Mouse (Mus musculus): ENCODE data around the gene Eya3. TPM values are rescaled to one million over a fixed set of nuclear protein-coding genes. Genes with fewer than 3 reads are reported as not detected.
A peak's percentile ranks its signal among the peaks of the same experiment; 100 is the strongest.

The Eya3 gene
- polyA plus RNA-seq, 1 experiment = 42.5 TPM

DNA sequence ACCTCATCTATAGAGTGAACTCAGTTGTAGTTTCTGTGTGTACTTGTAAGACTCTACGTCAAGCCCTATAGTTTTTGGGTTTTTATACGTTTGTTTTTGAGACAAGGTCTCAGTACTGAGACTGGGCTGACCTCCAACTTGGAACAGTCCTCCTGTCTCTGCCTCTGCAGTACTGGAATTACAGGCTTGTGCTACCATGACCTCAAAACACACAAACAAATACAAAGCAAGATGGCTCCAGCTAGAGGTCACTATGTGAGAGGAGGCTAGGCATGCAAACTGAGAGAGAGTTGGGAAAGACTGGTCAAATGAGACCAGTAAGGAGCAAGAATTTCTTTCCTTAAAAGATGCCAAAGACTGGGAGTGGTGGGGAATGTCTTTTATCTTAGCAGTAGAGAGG is 2.8 kb upstream of the Eya3 start:
- Histone ChIP-seq H3K27ac (ENCODE audit: insufficient read depth, low read depth, low read length) (no peak overlapping the region), H3K4me3 (ENCODE audit: insufficient read depth, low read length) (no peak overlapping the region), H3K4me1 (ENCODE audit: control insufficient read depth, insufficient read depth, low read length) (peaks cover 23% of the 10 kb centered on the region)
- TF ChIP-seq CTCF (IDR thresholded peaks at IDR 0.05; ENCODE audit: low read depth, low read length) (no peak), POLR2A (IDR thresholded peaks at IDR 0.05; ENCODE audit: borderline replicate concordance, low read depth, low read length) (no peak)

DNA sequence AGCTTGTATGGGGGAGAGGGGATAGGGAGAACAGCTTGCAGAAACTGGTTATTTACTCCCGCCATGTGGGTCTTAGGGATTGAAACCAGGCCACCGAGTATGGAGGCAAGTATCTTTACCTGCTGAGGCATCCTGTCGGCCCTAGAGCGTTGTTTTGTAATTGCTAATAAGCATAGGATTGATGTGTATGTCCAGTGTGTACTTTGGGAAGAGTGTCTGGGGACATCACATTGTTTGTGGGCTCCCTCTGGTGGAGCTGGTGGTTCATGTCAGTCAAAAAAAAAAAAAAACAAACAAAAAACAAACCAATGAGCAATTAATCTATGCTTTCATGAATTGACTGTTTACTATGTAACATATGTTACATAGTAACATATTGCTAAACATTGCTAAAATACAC is 2.2 kb upstream of the Eya3 start:
- no peak overlapping the region for H3K27ac ChIP-seq (ENCODE audit: insufficient read depth, low read depth, low read length)
- TF ChIP-seq CTCF (IDR thresholded peaks at IDR 0.05; ENCODE audit: low read depth, low read length) (no peak), POLR2A (IDR thresholded peaks at IDR 0.05; ENCODE audit: borderline replicate concordance, low read depth, low read length) (no peak)
- no peak overlapping the region for H3K4me3 ChIP-seq (ENCODE audit: insufficient read depth, low read length)
- H3K4me1 ChIP-seq (ENCODE audit: control insufficient read depth, insufficient read depth, low read length) = peaks cover 23% of the 10 kb centered on the region

DNA sequence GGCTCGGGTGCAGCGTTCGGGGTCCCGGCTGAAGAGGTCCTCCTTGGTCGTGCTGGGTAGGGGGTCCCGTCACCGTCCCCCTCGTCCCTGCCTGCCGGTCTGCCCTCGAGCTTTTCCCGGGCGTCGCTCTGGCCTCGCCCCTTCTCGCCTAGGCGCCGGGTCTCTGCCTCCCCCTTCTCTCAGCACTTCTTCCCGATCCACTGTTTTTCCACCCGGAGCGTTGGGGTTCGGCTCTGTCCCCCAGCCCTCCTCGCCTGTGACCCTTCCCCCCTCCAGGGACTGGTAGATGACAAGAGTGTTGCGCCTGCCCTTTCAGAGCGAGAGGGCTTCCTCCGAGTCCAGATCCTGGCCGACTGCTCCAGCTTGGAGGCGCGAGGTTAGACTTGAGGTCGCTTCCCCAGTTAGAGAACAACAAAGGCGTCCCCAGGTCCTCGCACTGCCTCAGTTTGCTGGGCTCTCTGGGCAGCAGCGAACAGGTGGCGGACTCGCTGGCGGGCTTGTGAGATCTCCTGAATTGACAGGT is 465 bp downstream of the Eya3 start:
- Histone ChIP-seq H3K27ac (ENCODE audit: insufficient read depth, low read depth, low read length) (peak overlapping the region; percentile 62), H3K4me3 (ENCODE audit: insufficient read depth, low read length) (peak overlapping the region; percentile 79), H3K4me1 (ENCODE audit: control insufficient read depth, insufficient read depth, low read length) (peaks cover 23% of the 10 kb centered on the region)
- TF ChIP-seq CTCF (IDR thresholded peaks at IDR 0.05; ENCODE audit: low read depth, low read length) (no peak), POLR2A (IDR thresholded peaks at IDR 0.05; ENCODE audit: borderline replicate concordance, low read depth, low read length) (no peak)

DNA sequence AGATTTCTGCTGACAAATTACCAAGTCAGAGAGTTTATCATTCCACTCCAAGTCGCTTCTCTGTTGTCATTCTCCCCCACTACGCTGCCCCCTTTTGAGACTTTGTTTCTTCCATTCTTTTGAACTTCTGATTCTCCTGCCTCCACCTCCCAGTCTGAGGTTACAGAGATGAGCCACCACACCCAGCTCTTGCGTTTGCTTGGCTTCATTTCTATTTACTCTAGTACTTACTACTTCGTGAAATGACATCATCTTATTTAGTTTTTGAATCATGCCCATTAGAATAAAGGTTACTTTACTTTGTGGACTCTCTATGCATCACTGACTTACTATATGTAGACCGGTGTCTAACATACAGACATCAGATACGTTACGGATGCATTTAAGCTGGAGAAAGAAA is 8.7 kb downstream of the Eya3 start:
- Histone ChIP-seq H3K4me3 (ENCODE audit: insufficient read depth, low read length) (no peak overlapping the region), H3K27ac (ENCODE audit: insufficient read depth, low read depth, low read length) (no peak overlapping the region), H3K4me1 (ENCODE audit: control insufficient read depth, insufficient read depth, low read length) (peaks cover 27% of the 10 kb centered on the region)
- TF ChIP-seq CTCF (IDR thresholded peaks at IDR 0.05; ENCODE audit: low read depth, low read length) (no peak), POLR2A (IDR thresholded peaks at IDR 0.05; ENCODE audit: borderline replicate concordance, low read depth, low read length) (no peak)

DNA sequence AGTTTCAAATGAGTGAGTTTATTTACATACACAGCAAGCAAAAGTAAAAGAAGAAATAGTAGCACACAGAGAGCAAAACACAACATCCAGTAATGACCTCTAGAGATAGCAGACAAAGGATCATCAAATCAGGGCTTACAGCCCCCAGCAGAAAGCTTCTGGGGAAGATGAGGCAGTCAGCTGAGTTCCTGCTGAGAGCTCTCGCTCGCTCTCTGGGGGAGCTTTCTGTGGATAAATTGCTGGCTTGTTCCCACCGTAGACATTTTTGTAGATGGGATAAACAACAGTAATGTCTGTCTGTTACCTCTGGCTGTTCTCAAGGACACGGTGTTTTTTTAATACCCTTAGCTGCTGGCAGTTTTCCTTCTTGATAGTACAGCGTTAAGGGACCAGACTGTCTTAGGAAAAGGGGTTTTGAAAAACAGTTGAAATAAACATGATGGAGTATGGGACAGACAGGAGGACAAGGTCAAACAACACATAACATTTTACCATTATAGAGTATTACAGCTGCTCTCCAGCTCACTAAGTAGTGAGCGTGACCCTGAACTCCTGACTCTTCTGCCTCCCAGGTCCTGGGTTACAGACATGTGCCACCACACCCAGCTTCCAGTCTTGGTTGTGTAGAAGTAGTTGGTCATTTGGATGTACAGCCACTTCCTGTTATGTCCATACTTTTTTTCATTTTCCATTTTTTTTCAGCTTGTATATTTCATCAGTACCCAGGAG is 10.6 kb downstream of the Eya3 start:
- no peak for TF ChIP-seq POLR2A (IDR thresholded peaks at IDR 0.05; ENCODE audit: borderline replicate concordance, low read depth, low read length)
- no peak for TF ChIP-seq CTCF (IDR thresholded peaks at IDR 0.05; ENCODE audit: low read depth, low read length)
- Histone ChIP-seq H3K4me1 (ENCODE audit: control insufficient read depth, insufficient read depth, low read length) (peaks cover 30% of the 10 kb centered on the region), H3K27ac (ENCODE audit: insufficient read depth, low read depth, low read length) (no peak overlapping the region), H3K4me3 (ENCODE audit: insufficient read depth, low read length) (no peak overlapping the region)

DNA sequence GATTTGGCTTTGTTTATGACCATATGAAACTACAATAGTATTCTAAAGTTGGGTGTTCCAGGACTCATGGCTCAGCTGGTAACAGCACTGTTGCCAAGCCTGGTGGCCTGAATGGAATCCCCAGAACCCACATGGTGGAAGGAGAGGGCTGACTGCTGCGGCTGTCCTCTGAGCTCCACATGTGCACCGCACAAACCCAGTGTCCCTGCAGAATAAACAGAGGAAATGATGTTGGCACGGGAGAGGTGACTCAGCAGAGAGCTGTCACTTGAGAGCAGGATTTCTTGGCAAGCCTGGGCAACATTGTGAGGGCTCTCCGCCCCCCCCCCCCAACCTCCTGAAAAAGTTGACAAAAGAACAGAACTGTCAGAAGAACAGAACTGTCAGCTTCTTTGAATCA is 14.1 kb downstream of the Eya3 start:
- H3K4me3 ChIP-seq (ENCODE audit: insufficient read depth, low read length) = no peak overlapping the region
- TF ChIP-seq POLR2A (IDR thresholded peaks at IDR 0.05; ENCODE audit: borderline replicate concordance, low read depth, low read length) (no peak), CTCF (IDR thresholded peaks at IDR 0.05; ENCODE audit: low read depth, low read length) (no peak)
- H3K27ac ChIP-seq (ENCODE audit: insufficient read depth, low read depth, low read length) = peak overlapping the region; percentile 18; the same call in 1 of the 2 replicates
- peaks cover 32% of the 10 kb centered on the region for H3K4me1 ChIP-seq (ENCODE audit: control insufficient read depth, insufficient read depth, low read length)

DNA sequence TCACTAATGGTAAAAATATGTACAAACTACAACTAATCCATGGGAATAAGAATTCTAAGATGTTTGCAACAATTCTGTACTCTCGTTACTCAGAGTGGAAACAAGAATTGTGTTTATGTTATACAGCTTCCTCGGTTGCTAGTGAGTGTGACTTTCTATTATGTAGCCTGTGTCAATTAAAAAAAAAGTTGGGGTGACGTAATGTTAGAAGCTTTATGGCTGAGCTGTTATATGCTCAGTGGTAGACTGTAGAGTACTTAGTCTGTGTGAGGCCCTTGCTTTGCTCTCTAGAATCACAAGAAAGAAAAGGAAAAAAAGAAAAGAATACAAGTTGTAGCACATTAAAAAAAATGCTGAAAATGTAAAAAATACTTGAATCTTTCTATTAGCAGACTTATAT is 15.0 kb downstream of the Eya3 start:
- TF ChIP-seq POLR2A (IDR thresholded peaks at IDR 0.05; ENCODE audit: borderline replicate concordance, low read depth, low read length) = no peak
- TF ChIP-seq CTCF (IDR thresholded peaks at IDR 0.05; ENCODE audit: low read depth, low read length) = no peak
- H3K4me1 ChIP-seq (ENCODE audit: control insufficient read depth, insufficient read depth, low read length) = peaks cover 28% of the 10 kb centered on the region
- no peak overlapping the region for H3K27ac ChIP-seq (ENCODE audit: insufficient read depth, low read depth, low read length)

DNA sequence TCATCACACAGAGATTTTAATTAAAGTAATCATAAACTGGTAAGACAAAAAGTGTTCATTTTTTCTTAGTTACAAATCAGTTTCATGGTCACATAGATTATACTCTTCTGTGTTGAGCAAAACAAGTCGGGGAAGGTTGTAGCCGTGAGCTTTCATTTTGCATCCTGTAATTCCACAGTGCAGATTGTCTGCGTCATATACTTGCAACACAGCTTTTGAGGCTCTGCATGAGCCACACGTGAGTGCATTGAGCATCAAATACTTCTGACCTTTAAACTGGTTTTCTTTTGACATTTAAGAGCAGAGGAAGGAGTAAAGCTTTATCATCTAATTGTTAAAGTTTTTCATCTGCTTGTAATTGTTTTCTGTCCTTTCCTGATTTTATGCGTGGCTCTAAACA is 16.5 kb downstream of the Eya3 start:
- no peak overlapping the region for H3K27ac ChIP-seq (ENCODE audit: insufficient read depth, low read depth, low read length)
- peaks cover 21% of the 10 kb centered on the region for H3K4me1 ChIP-seq (ENCODE audit: control insufficient read depth, insufficient read depth, low read length)
- no peak overlapping the region for H3K4me3 ChIP-seq (ENCODE audit: insufficient read depth, low read length)
- TF ChIP-seq CTCF (IDR thresholded peaks at IDR 0.05; ENCODE audit: low read depth, low read length) = no peak
- no peak for TF ChIP-seq POLR2A (IDR thresholded peaks at IDR 0.05; ENCODE audit: borderline replicate concordance, low read depth, low read length)

More for the DNA sequence above, 15.0 kb downstream of the Eya3 start:
- H3K4me3 ChIP-seq (ENCODE audit: insufficient read depth, low read length) = no peak overlapping the region

DNA sequence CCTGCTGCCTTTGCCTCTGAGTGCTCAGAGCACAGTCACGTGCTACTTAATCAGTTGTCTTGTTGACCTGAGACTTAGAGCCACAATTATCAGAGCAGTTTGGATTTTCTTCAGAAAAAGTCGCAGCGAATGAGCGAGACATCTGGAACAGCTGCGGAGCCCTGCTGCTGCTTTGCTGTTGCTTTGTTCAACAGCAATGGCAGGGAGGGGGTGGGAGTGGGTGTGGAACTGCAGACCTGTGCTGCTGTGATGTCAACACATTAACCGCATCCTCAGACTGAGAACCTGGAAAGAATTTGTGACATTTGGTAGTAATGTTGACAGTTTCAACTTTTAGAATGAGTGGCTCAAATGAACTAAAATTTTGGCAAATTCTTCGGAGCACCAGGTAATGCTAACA is 20.3 kb downstream of the Eya3 start:
- H3K27ac ChIP-seq (ENCODE audit: insufficient read depth, low read depth, low read length) = no peak overlapping the region
- no peak for TF ChIP-seq CTCF (IDR thresholded peaks at IDR 0.05; ENCODE audit: low read depth, low read length)
- no peak for TF ChIP-seq POLR2A (IDR thresholded peaks at IDR 0.05; ENCODE audit: borderline replicate concordance, low read depth, low read length)

DNA sequence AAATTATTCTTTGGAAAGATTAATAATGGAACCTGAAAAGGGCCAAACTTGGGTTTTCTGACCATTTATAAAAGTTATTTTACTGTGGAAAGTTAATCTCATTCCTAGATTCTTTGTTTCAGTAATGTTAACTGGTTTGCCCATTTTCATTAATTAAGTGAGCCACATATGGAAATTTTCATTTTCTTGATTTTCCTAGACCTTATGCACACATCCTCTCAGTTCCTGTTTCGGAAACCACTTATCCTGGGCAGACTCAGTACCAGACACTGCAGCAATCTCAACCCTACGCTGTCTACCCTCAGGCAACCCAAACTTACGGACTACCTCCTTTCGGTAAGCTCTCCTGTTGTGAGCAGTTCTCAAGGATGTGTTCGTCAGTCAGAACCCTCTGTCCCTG is 33.9 kb downstream of the Eya3 start:
- Histone ChIP-seq H3K27ac (ENCODE audit: insufficient read depth, low read depth, low read length) (no peak overlapping the region), H3K4me1 (ENCODE audit: control insufficient read depth, insufficient read depth, low read length) (no peaks in the 10 kb centered on the region), H3K4me3 (ENCODE audit: insufficient read depth, low read length) (no peak overlapping the region)
- TF ChIP-seq POLR2A (IDR thresholded peaks at IDR 0.05; ENCODE audit: borderline replicate concordance, low read depth, low read length) = no peak
- no peak for TF ChIP-seq CTCF (IDR thresholded peaks at IDR 0.05; ENCODE audit: low read depth, low read length)

More for the DNA sequence above, 20.3 kb downstream of the Eya3 start:
- Histone ChIP-seq H3K4me3 (ENCODE audit: insufficient read depth, low read length) (no peak overlapping the region), H3K4me1 (ENCODE audit: control insufficient read depth, insufficient read depth, low read length) (peaks cover 21% of the 10 kb centered on the region)

Data from bone marrow macrophage, adult 2 months (primary cell).